Mouse (Mus musculus) liver, postnatal 0 days (tissue): Measurements from ENCODE around the gene Grm1. TPM values are rescaled to one million over a fixed set of nuclear protein-coding genes. Genes with fewer than 3 reads are reported as not detected.

Experiments used
- ATAC-seq: fragments of 200-750 bp; cut with Nextera tagmentation; 2 replicates; pipeline ENCODE4 v1.8.0; 2017; ENCODE audit warnings: mild to moderate bottlenecking, moderate library complexity
- DNase-seq: peaks from one replicate; pipeline ENCODE4 v3.0.0-alpha.2; 2016
- H3K27ac ChIP-seq: fragments of 300-500 bp; sonication (generic); 2 replicates; pipeline ENCODE4 v1.5.1; 2014; ENCODE audit warnings: antibody characterized with exemption, moderate library complexity, mild to moderate bottlenecking, low read depth
- H3K27me3 ChIP-seq: fragments of 300-500 bp; sonication (generic); 2 replicates; pipeline ENCODE4 v1.6.1; 2014; ENCODE audit warnings: low read length, control low read depth, mixed read lengths; ENCODE audit not compliant: insufficient read depth
- H3K36me3 ChIP-seq: fragments of 300-500 bp; sonication (generic); replicated peaks from 2 replicates; pipeline ENCODE4 v1.6.1; 2014; ENCODE audit warnings: mild to moderate bottlenecking, control low read depth, low read length, moderate library complexity, mixed read lengths; ENCODE audit not compliant: insufficient read depth
- H3K4me1 ChIP-seq: fragments of 300-500 bp; sonication (generic); 2 replicates; pipeline ENCODE4 v1.6.1; 2014; ENCODE audit warnings: antibody characterized with exemption, mild to moderate bottlenecking, control low read depth; ENCODE audit not compliant: insufficient read depth
- H3K4me2 ChIP-seq: fragments of 300-500 bp; sonication (generic); 2 replicates; pipeline ENCODE4 v1.6.1; 2014; ENCODE audit warnings: low read depth, mild to moderate bottlenecking, low read length, moderate library complexity, mixed read lengths
- H3K4me3 ChIP-seq: fragments of 300-500 bp; sonication (generic); 2 replicates; pipeline ENCODE4 v1.5.1; 2014; ENCODE audit warnings: low read depth, low read length
- H3K9ac ChIP-seq: fragments of 300-500 bp; sonication (generic); replicated peaks from 2 replicates; pipeline ENCODE4 v1.6.1; 2014; ENCODE audit warnings: mild to moderate bottlenecking, moderate library complexity
- H3K9me3 ChIP-seq: fragments of 300-500 bp; sonication (generic); 2 replicates; pipeline ENCODE4 v1.6.1; 2016; ENCODE audit warnings: mild to moderate bottlenecking, control low read depth, low read length, mixed read lengths
- CTCF ChIP-seq: sonication (generic); IDR thresholded peaks from 2 replicates; pipeline ENCODE4 v1.5.1; 2016; ENCODE audit warnings: antibody characterized with exemption, low read depth
- EP300 ChIP-seq: IDR thresholded peaks from 2 replicates; pipeline ENCODE4 v1.6.1; 2016; ENCODE audit warnings: antibody characterized with exemption, low read depth, mild to moderate bottlenecking
- WGBS: fragments of 180-500 bp; shearing (Covaris S2); extraction: QIAGEN DNeasy Blood & Tissue Kit; methylation state at CpG from one replicate; pipeline ENCODE4 v1.1.7; 2014; ENCODE audit not compliant: insufficient replicate concordance; 5-methylcytosine and 5-hydroxymethylcytosine counted together
- polyA plus RNA-seq: library from polyadenylated mRNA; unstranded; fragments of >200 nt; fragmentation: Nextera tagmentation; extraction: Ambion mirVana; gene quantifications from 2 replicates; pipeline ENCODE4 v1.2.1, GENCODE M21; 2015

Gene Grm1
- polyA plus RNA-seq, 1 experiment from 2014 or later, result not detected

- DNase-seq (no peak), ATAC-seq (no peak)
- H3K36me3 ChIP-seq, result no peaks in the 10 kb centered on the region
- no peak overlapping the region for H3K4me3 ChIP-seq
- H3K9me3 ChIP-seq, result no peaks in the 10 kb centered on the region
- H3K27me3 ChIP-seq, result no peaks in the 10 kb centered on the region
- H3K4me2 ChIP-seq, result no peak overlapping the region
- 61% methylated on average over 2 of the region's 2 CpGs for WGBS
- no peaks in the 10 kb centered on the region for H3K4me1 ChIP-seq
- H3K27ac ChIP-seq, result no peak overlapping the region
- H3K9ac ChIP-seq, result no peak overlapping the region
- TF ChIP-seq CTCF, result no peak
- TF ChIP-seq EP300, result no peak
Observed at GRCm38 (mm10) chr10:10760801-10761200, 321.4 kb downstream of the Grm1 start.

GRCm38 (mm10) chr10:10751033-10751432 is 331.1 kb downstream of the Grm1 start:
- Histone ChIP-seq H3K4me2 (no peak overlapping the region), H3K4me3 (no peak overlapping the region), H3K36me3 (no peaks in the 10 kb centered on the region), H3K9ac (no peak overlapping the region), H3K4me1 (no peaks in the 10 kb centered on the region), H3K27ac (no peak overlapping the region), H3K9me3 (no peaks in the 10 kb centered on the region), H3K27me3 (no peaks in the 10 kb centered on the region)
- ATAC-seq (no peak), DNase-seq (no peak)
- TF ChIP-seq CTCF, result no peak
- no peak for TF ChIP-seq EP300
- WGBS, result 79% methylated on average over 1 of the region's 1 CpGs

- H3K36me3 ChIP-seq, result no peaks in the 10 kb centered on the region
- H3K9me3 ChIP-seq, result no peaks in the 10 kb centered on the region
- DNase-seq (no peak), ATAC-seq (no peak)
- H3K27me3 ChIP-seq, result no peaks in the 10 kb centered on the region
- no peak overlapping the region for H3K9ac ChIP-seq
- TF ChIP-seq EP300, result no peak
- no peak for TF ChIP-seq CTCF
- H3K4me3 ChIP-seq, result no peak overlapping the region
- WGBS, result 23% methylated on average over 1 of the region's 1 CpGs
- no peak overlapping the region for H3K4me2 ChIP-seq
- no peaks in the 10 kb centered on the region for H3K4me1 ChIP-seq
- no peak overlapping the region for H3K27ac ChIP-seq
Observed at GRCm38 (mm10) chr10:10744097-10744496, 338.1 kb downstream of the Grm1 start.

GRCm38 (mm10) chr10:10742172-10742571 is 340.0 kb downstream of the Grm1 start:
- H3K27me3 ChIP-seq, result no peaks in the 10 kb centered on the region

DNA sequence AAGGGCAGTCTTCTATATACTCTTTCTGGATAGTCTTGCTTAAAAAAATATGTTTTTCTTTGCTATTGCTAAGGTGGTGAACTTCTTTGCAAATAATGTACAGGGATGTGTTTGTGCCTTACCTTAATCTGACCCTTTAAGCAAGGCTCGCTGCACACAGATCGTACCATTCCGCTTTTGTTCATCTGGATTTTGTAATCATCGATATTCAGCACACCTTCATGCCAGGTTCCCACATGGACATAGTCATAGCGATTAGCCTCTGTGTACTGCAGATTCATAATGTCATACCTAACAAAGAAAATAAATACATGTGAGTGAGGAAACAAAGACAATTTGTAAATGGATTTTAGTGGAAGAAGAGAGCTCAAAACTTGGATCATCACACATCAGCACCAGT is 340.8 kb downstream of the Grm1 start:
- no peak for DNase-seq
- no peak for ATAC-seq
- Histone ChIP-seq H3K9me3 (no peaks in the 10 kb centered on the region), H3K27ac (no peak overlapping the region), H3K4me1 (no peaks in the 10 kb centered on the region), H3K27me3 (no peaks in the 10 kb centered on the region), H3K36me3 (no peaks in the 10 kb centered on the region), H3K4me3 (no peak overlapping the region), H3K4me2 (no peak overlapping the region), H3K9ac (no peak overlapping the region)
- TF ChIP-seq EP300 (no peak), CTCF (no peak)
- 79% methylated on average over 5 of the region's 5 CpGs for WGBS

More at GRCm38 (mm10) chr10:10742172-10742571, 340.0 kb downstream of the Grm1 start:
- H3K36me3 ChIP-seq, result no peaks in the 10 kb centered on the region
- H3K4me3 ChIP-seq, result no peak overlapping the region
- ATAC-seq (no peak), DNase-seq (no peak)
- no peaks in the 10 kb centered on the region for H3K9me3 ChIP-seq
- no peak for TF ChIP-seq EP300
- TF ChIP-seq CTCF, result no peak
- no peaks in the 10 kb centered on the region for H3K4me1 ChIP-seq
- no peak overlapping the region for H3K4me2 ChIP-seq
- 78% methylated on average over 2 of the region's 2 CpGs for WGBS
- H3K9ac ChIP-seq, result no peak overlapping the region
- H3K27ac ChIP-seq, result no peak overlapping the region

DNA sequence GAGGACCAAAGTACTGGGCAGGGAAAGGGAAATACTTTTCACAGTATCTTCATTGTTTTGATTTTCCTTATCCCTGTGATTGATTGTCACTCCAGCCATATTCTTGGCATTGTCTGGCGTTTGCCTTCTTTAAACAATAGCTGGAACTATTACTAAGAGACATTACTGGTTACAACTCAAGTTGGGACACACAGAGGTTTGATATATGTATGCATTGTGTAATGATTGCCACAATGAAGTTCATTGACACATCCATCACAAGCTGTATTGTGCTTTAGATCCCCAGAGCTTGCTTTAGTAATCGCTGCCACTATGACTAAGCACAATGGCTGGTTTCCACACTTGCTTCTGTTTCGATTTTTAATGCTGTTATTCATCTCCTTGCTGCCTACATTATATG is 341.4 kb downstream of the Grm1 start:
- Histone ChIP-seq H3K9ac (no peak overlapping the region), H3K27me3 (no peaks in the 10 kb centered on the region), H3K27ac (no peak overlapping the region), H3K9me3 (no peaks in the 10 kb centered on the region), H3K4me2 (no peak overlapping the region), H3K4me3 (no peak overlapping the region), H3K36me3 (no peaks in the 10 kb centered on the region), H3K4me1 (no peaks in the 10 kb centered on the region)
- 45% methylated on average over 3 of the region's 3 CpGs for WGBS
- no peak for ATAC-seq
- no peak for DNase-seq
- TF ChIP-seq CTCF, result no peak
- TF ChIP-seq EP300, result no peak

GRCm38 (mm10) chr10:10737041-10737681 is 345.0 kb downstream of the Grm1 start:
- no peak for DNase-seq
- no peak overlapping the region for H3K4me3 ChIP-seq
- ATAC-seq, result no peak
- WGBS, result 62% methylated on average over 1 of the region's 1 CpGs
- TF ChIP-seq CTCF (no peak), EP300 (no peak)
- no peaks in the 10 kb centered on the region for H3K9me3 ChIP-seq
- H3K4me1 ChIP-seq, result no peaks in the 10 kb centered on the region
- no peak overlapping the region for H3K27ac ChIP-seq
- no peaks in the 10 kb centered on the region for H3K27me3 ChIP-seq
- H3K4me2 ChIP-seq, result no peak overlapping the region
- H3K36me3 ChIP-seq, result no peaks in the 10 kb centered on the region
- no peak overlapping the region for H3K9ac ChIP-seq
